Mouse (Mus musculus): ENCODE measurements around the gene Tll2. TPM values are rescaled to one million over a fixed set of nuclear protein-coding genes. Genes with fewer than 3 reads are reported as not detected.

Tll2 gene
- polyA plus RNA-seq, 1 experiment from 2014 or later = 1.1 TPM

- ATAC-seq (ENCODE audit: low FRiP score, low read depth) = no peak
- peaks cover 22% of the 10 kb centered on the region for H3K4me1 ChIP-seq
- no peak overlapping the region for H3K27ac ChIP-seq (replicated peaks)
- H3K27me3 ChIP-seq = peaks cover 89% of the 10 kb centered on the region
- no peak overlapping the region for H3K9ac ChIP-seq (replicated peaks)
- H3K4me2 ChIP-seq (replicated peaks) = no peak overlapping the region
- H3K9me3 ChIP-seq = no peaks in the 10 kb centered on the region
- no peaks in the 10 kb centered on the region for H3K36me3 ChIP-seq
- H3K4me3 ChIP-seq = no peak overlapping the region
- WGBS = 73% methylated on average over 1 of the region's 1 CpGs
Measured at GRCm38 (mm10) chr19:41193379-41193778, 13.3 kb downstream of the Tll2 start.

- Histone ChIP-seq H3K4me2 (replicated peaks) (no peak overlapping the region), H3K4me3 (no peak overlapping the region), H3K9ac (replicated peaks) (no peak overlapping the region), H3K4me1 (peaks cover 22% of the 10 kb centered on the region), H3K27me3 (peaks cover 90% of the 10 kb centered on the region), H3K9me3 (no peaks in the 10 kb centered on the region), H3K27ac (replicated peaks) (no peak overlapping the region), H3K36me3 (no peaks in the 10 kb centered on the region)
- 92% methylated on average over 4 of the region's 4 CpGs for WGBS
- no peak for ATAC-seq (ENCODE audit: low FRiP score, low read depth)
Measured at GRCm38 (mm10) chr19:41192953-41193352, 13.7 kb downstream of the Tll2 start.

DNA sequence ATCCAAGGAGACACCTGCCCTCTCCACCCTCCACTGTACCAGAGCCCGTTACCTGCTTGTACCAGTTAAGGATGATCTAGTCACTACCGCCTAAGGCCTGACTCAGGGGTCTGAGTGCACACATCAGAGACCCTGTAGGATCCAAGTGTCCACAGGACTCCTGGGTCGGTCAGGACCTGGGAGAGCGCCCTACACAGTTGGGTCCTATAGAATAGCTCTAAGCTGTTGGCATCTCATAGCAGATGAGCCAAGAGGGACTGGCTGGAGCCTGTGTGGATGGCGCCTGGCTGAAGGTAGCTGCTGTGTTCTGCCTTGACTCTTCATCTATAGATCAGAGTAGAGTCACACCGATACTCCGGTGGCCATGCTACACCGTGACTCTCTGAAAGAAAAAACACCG, 14.9 kb downstream of the Tll2 start:
- no peak overlapping the region for H3K4me3 ChIP-seq
- no peaks in the 10 kb centered on the region for H3K9me3 ChIP-seq
- H3K4me2 ChIP-seq (replicated peaks) = no peak overlapping the region
- peaks cover 22% of the 10 kb centered on the region for H3K4me1 ChIP-seq
- H3K9ac ChIP-seq (replicated peaks) = no peak overlapping the region
- H3K27ac ChIP-seq (replicated peaks) = no peak overlapping the region
- H3K27me3 ChIP-seq = peaks cover 87% of the 10 kb centered on the region
- WGBS = 78% methylated on average over 9 of the region's 9 CpGs
- no peak for ATAC-seq (ENCODE audit: low FRiP score, low read depth)
- H3K36me3 ChIP-seq = no peaks in the 10 kb centered on the region

DNA sequence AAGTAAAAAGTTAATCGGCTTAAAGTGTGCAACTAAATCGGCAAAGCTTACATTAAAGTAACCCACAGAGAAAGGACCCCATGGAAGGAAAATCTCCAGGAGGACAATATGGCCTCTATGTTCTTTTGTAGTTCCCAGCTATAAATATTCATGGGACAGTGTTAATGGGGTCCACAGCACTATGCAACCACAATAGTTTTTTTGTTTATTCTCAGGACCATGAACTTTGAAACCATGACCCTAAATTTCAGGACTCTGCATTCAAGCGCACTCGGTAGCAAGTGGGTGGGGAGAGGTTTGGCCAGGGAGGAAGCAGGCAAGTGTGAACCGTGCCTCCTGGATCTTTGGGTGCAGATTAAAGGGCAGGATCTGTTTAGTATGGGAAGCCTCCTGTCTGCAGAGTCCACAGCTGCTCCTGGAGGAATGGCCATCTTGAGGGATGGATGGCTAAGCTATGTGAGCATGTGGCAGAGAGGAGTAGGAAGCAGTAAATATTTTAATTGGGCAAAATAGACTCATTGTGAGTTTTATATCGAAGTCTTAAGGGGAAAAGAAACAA, 15.7 kb downstream of the Tll2 start:
- H3K27me3 ChIP-seq = peaks cover 82% of the 10 kb centered on the region
- H3K9ac ChIP-seq (replicated peaks) = no peak overlapping the region
- no peaks in the 10 kb centered on the region for H3K36me3 ChIP-seq
- H3K27ac ChIP-seq (replicated peaks) = no peak overlapping the region
- peak; percentile 89 for ATAC-seq (ENCODE audit: low FRiP score, low read depth)
- H3K9me3 ChIP-seq = no peaks in the 10 kb centered on the region
- no peak overlapping the region for H3K4me3 ChIP-seq
- peaks cover 22% of the 10 kb centered on the region for H3K4me1 ChIP-seq
- H3K4me2 ChIP-seq (replicated peaks) = peak overlapping the region; percentile 14; the same call in 1 of the 2 replicates
- 24% methylated on average over 6 of the region's 6 CpGs for WGBS

DNA sequence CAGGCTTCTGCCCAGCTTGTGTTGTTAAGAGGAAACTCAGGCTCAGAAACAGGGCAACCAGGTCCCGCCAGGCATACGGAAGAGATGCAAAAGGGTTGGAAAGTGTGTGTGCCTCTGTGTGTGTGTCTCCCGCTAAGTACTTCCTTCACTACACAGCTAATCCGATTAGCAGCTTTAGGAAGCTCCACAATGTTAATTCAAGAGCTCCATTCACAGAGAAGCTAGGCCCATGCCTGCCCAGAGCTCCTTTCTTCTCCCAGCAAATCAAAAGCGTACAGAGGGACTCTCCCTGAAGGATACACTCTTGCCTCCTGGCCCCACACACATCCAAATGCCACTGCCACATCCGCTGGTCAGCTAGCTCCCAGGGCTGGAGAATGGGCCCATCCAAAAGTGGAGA, 29.3 kb downstream of the Tll2 start:
- Histone ChIP-seq H3K4me1 (peaks cover 16% of the 10 kb centered on the region), H3K36me3 (no peaks in the 10 kb centered on the region), H3K27ac (replicated peaks) (no peak overlapping the region), H3K4me3 (no peak overlapping the region), H3K27me3 (peaks cover 98% of the 10 kb centered on the region), H3K9ac (replicated peaks) (no peak overlapping the region), H3K4me2 (replicated peaks) (0 out of 2 replicates have a peak overlapping the region, but pooled peaks have one; percentile 15), H3K9me3 (no peaks in the 10 kb centered on the region)
- 3% methylated on average over 6 of the region's 6 CpGs for WGBS
- ATAC-seq (ENCODE audit: low FRiP score, low read depth) = peak; percentile 92

DNA sequence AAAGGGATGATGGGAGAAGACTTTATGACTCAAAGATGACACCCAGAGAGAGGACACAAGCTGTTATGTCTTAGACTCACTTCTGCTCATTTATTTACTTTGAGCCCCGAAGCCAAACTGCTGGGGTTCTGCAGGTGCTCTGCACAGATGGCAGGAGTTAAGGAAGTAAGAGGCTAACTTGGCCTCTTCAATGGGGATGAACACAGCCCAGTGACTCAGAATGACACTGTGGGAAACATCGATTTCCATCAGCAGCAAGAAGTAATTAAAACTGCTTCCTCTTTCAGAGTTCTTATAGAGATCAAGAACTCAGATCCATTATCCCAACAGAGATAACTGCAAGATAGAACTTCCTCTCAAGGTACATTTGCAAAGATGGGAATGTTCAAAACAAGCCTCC, 29.8 kb downstream of the Tll2 start:
- no peak overlapping the region for H3K9ac ChIP-seq (replicated peaks)
- peaks cover 16% of the 10 kb centered on the region for H3K4me1 ChIP-seq
- no peak for ATAC-seq (ENCODE audit: low FRiP score, low read depth)
- no peak overlapping the region for H3K4me3 ChIP-seq
- H3K27ac ChIP-seq (replicated peaks) = no peak overlapping the region
- H3K9me3 ChIP-seq = no peaks in the 10 kb centered on the region
- H3K36me3 ChIP-seq = no peaks in the 10 kb centered on the region
- H3K27me3 ChIP-seq = peaks cover 98% of the 10 kb centered on the region
- 0 out of 2 replicates have a peak overlapping the region, but pooled peaks have one; percentile 13 for H3K4me2 ChIP-seq (replicated peaks)
- WGBS = 3% methylated on average over 2 of the region's 2 CpGs

DNA sequence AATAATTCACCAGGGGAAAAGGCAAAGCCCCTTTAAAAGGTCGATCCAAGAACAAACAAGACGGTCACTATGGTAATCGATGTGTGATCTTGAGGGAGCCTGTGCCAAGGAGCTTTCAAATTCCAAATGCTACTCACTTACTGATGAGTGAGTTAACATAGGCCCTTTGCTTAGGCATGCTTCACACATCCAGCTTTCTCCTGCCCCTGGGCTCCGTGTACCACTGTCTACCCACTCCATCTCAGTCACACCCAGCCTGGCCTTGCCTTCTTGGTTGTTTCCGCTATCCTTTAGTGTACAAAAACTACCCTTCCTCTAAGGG, 40.8 kb downstream of the Tll2 start:
- Histone ChIP-seq H3K4me1 (peaks cover 22% of the 10 kb centered on the region), H3K4me2 (replicated peaks) (no peak overlapping the region), H3K9ac (replicated peaks) (no peak overlapping the region), H3K9me3 (no peaks in the 10 kb centered on the region), H3K27ac (replicated peaks) (no peak overlapping the region), H3K4me3 (no peak overlapping the region), H3K36me3 (no peaks in the 10 kb centered on the region), H3K27me3 (peaks cover 76% of the 10 kb centered on the region)
- WGBS = 66% methylated on average over 5 of the region's 5 CpGs
- no peak for ATAC-seq (ENCODE audit: low FRiP score, low read depth)

DNA sequence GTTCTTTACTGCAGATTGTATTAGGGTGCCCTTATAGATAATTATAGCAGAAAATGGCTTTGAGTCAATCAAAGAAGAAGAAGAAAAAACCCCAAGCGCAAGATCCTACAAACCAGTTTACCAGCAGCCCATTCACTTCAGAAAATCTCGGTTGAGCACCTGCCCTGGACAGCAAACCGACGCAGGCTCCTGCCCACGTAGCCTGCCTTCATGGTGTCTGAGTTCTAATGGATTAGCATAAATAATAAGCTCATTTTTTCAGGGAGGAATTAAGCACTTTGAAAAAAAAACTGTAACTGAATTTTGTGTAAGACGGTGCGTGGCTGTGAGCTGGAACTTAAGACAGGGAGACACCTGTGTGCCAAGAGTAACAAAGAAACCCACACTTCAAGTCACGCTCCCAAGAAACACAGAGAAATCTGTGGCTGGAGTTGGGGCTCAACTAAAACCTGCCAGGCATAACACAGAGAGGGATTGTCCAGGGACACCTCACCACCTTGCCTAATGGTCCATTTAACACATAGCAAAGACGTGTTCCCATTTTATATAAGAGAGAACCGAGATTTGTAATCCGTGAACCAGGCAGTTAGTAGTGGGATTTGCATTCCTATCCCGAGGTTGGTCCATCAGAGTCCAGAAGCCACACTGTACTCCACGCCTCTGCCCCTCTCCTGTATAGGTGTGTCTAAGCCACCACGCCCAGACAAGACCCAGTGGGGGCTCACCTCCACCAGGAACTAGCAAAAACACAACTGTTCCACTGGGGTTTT, 41.3 kb downstream of the Tll2 start:
- no peaks in the 10 kb centered on the region for H3K36me3 ChIP-seq
- peaks cover 76% of the 10 kb centered on the region for H3K27me3 ChIP-seq
- no peak overlapping the region for H3K4me3 ChIP-seq
- peak; percentile 52 for ATAC-seq (ENCODE audit: low FRiP score, low read depth)
- H3K4me2 ChIP-seq (replicated peaks) = peak overlapping the region; percentile 10; the same call in 1 of the 2 replicates
- H3K27ac ChIP-seq (replicated peaks) = no peak overlapping the region
- H3K9ac ChIP-seq (replicated peaks) = no peak overlapping the region
- peaks cover 23% of the 10 kb centered on the region for H3K4me1 ChIP-seq
- 44% methylated on average over 14 of the region's 14 CpGs for whole genome bisulfite sequencing
- H3K9me3 ChIP-seq = no peaks in the 10 kb centered on the region

DNA sequence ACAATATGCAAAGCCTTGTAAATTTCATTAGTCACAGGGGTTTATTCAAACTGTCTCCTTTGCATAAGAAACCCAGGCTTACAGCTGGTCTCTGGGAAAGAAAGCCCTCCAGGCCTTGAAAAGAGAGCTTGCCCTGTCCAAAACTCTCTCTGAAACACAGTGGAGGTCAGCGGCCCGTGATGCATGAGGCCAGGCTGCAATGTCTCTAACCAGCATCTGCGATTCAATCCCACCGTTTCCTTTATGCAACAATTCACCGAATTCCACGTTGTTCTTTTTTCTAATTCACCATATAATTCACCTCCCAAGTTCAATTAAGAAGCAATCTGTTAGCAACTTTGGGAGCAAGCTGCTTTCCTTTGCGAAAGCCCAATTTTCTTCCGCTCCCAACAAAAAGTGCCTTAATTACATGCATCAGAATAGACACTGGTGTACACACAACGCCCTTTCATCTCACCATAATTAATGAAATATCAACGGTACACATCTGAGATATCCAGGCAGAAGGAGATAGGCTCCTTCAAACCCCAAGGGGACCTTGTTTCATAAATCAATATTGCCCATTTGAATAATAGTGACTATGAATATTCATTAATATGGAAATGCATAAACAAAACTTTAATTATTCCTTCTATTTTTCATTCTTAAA, 42.1 kb downstream of the Tll2 start:
- H3K27me3 ChIP-seq = peaks cover 75% of the 10 kb centered on the region
- peak overlapping the region; percentile 56 for H3K27ac ChIP-seq (replicated peaks)

GRCm38 (mm10) chr19:41160388-41160787, 46.2 kb downstream of the Tll2 start:
- no peak overlapping the region for H3K4me2 ChIP-seq (replicated peaks)
- no peak overlapping the region for H3K27ac ChIP-seq (replicated peaks)
- H3K4me3 ChIP-seq = no peak overlapping the region
- ATAC-seq (ENCODE audit: low FRiP score, low read depth) = no peak
- H3K9ac ChIP-seq (replicated peaks) = no peak overlapping the region
- peaks cover 20% of the 10 kb centered on the region for H3K4me1 ChIP-seq
- WGBS = 56% methylated on average over 14 of the region's 14 CpGs
- H3K27me3 ChIP-seq = peaks cover 43% of the 10 kb centered on the region
- no peaks in the 10 kb centered on the region for H3K36me3 ChIP-seq
- H3K9me3 ChIP-seq = no peaks in the 10 kb centered on the region

More for the DNA sequence above, 42.1 kb downstream of the Tll2 start:
- Histone ChIP-seq H3K4me3 (no peak overlapping the region), H3K36me3 (no peaks in the 10 kb centered on the region), H3K4me2 (replicated peaks) (peak overlapping the region; percentile 19; the same call in 1 of the 2 replicates), H3K9ac (replicated peaks) (no peak overlapping the region), H3K4me1 (peaks cover 25% of the 10 kb centered on the region), H3K9me3 (no peaks in the 10 kb centered on the region)
- WGBS = 20% methylated on average over 10 of the region's 10 CpGs
- ATAC-seq (ENCODE audit: low FRiP score, low read depth) = peak; percentile 64; the same call in 1 of the 2 replicates

- H3K27me3 ChIP-seq = peaks cover 17% of the 10 kb centered on the region
- no peak overlapping the region for H3K4me3 ChIP-seq
- H3K9ac ChIP-seq (replicated peaks) = no peak overlapping the region
- WGBS = 81% methylated on average over 7 of the region's 7 CpGs
- no peaks in the 10 kb centered on the region for H3K36me3 ChIP-seq
- ATAC-seq (ENCODE audit: low FRiP score, low read depth) = no peak
- 0 out of 2 replicates have a peak, but pooled peaks cover 4% of the 10 kb centered on the region for H3K9me3 ChIP-seq
- no peak overlapping the region for H3K27ac ChIP-seq (replicated peaks)
- H3K4me2 ChIP-seq (replicated peaks) = no peak overlapping the region
- no peaks in the 10 kb centered on the region for H3K4me1 ChIP-seq
Measured at GRCm38 (mm10) chr19:41154681-41155080, 52.0 kb downstream of the Tll2 start.

GRCm38 (mm10) chr19:41152462-41152861, 54.2 kb downstream of the Tll2 start:
- WGBS = 85% methylated on average over 4 of the region's 4 CpGs
- Histone ChIP-seq H3K36me3 (no peaks in the 10 kb centered on the region), H3K27me3 (peaks cover 9% of the 10 kb centered on the region; the same call in 1 of the 2 replicates), H3K9me3 (0 out of 2 replicates have a peak, but pooled peaks cover 4% of the 10 kb centered on the region), H3K9ac (replicated peaks) (no peak overlapping the region), H3K27ac (replicated peaks) (no peak overlapping the region), H3K4me3 (no peak overlapping the region), H3K4me1 (no peaks in the 10 kb centered on the region), H3K4me2 (replicated peaks) (no peak overlapping the region)
- ATAC-seq (ENCODE audit: low FRiP score, low read depth) = no peak
